Mouse (Mus musculus): ENCODE measurements around the gene Ccdc170. TPM values are rescaled to one million over a fixed set of nuclear protein-coding genes. Genes with fewer than 3 reads are reported as not detected.
A peak's percentile ranks its signal among the peaks of the same experiment; 100 is the strongest.

The Ccdc170 gene
- polyA plus RNA-seq, 1 experiment from 2014 or later, result not detected

DNA sequence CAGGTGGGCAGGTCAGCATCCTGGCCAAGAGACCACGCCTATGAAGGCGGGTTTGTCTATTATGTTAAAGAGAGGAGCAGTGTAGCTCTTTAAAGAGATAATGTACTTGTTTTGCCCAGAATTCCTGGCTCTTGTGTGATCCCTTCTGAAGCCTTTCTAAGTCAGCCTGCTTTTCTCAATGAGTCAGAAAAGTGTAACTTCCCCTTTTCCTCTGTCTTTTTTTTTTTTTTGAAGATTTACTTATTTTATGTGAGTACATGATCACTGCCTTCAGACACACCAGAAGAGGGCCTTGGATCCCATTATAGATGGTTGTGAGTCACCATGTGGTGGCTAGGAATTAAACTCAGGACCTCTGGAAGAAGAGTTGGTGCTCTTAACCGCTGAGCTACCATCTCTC lies 12.9 kb upstream of the Ccdc170 start:
- Histone ChIP-seq H3K27ac (replicated peaks in 1 of 2; ENCODE audit: control insufficient read depth in 1 of 2, insufficient read depth in 1 of 2, low read depth in 2 of 2, low read length in 2 of 2) (no peak overlapping the region), H3K27me3 (ENCODE audit: control insufficient read depth, insufficient read depth, low read length) (no peaks in the 10 kb centered on the region), H3K4me3 (ENCODE audit: control insufficient read depth in 1 of 2, insufficient read depth in 1 of 2, low read depth in 1 of 2, low read length in 2 of 2) (no peak overlapping the region), H3K4me2 (ENCODE audit: low read length) (no peak overlapping the region), H3K36me3 (ENCODE audit: control insufficient read depth, insufficient read depth, low read length) (no peaks in the 10 kb centered on the region), H3K4me1 (ENCODE audit: control insufficient read depth in 2 of 2, insufficient read depth in 2 of 2, low read length in 2 of 2) (peaks cover 0 to 3% of the 10 kb centered on the region in 2 experiments; a peak in 1 of 4 replicates), H3K9ac (ENCODE audit: low read length) (no peak overlapping the region), H3K9me3 (ENCODE audit: control insufficient read depth, low read length) (no peaks in the 10 kb centered on the region)
- 77% methylated on average over 3 of the region's 3 CpGs for WGBS
- ATAC-seq (ENCODE audit: insufficient number of reproducible peaks, insufficient read depth, low FRiP score, low read depth), result no peak

DNA sequence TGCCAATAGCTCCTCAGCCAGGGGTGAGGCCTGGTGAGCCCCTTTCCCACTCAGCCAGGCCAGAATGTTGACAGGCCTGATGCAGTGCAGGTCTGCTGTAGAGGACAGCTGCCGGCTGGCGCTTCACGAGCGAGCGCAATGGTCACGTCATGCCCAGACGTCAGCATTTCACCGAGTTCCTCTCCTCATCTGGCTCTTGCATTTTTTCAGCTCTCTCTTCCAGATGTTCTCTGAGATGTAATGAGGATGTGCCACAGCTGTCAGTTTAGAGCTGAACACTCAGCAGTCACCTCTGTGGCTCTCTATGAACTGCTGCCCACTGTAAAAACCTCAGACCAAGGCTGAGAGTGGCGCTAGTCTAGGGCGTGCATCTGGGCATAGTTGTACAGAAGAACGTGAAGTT lies 8.7 kb upstream of the Ccdc170 start:
- no peaks in the 10 kb centered on the region for H3K36me3 ChIP-seq (ENCODE audit: control insufficient read depth, insufficient read depth, low read length)
- H3K27me3 ChIP-seq (ENCODE audit: control insufficient read depth, insufficient read depth, low read length), result no peaks in the 10 kb centered on the region
- H3K9ac ChIP-seq (ENCODE audit: low read length), result no peak overlapping the region
- no peak overlapping the region for H3K27ac ChIP-seq (replicated peaks in 1 of 2; ENCODE audit: control insufficient read depth in 1 of 2, insufficient read depth in 1 of 2, low read depth in 2 of 2, low read length in 2 of 2)
- 0 out of 2 replicates have a peak, but pooled peaks have one; percentile 47 for ATAC-seq (ENCODE audit: insufficient number of reproducible peaks, insufficient read depth, low FRiP score, low read depth)
- H3K4me3 ChIP-seq (ENCODE audit: control insufficient read depth in 1 of 2, insufficient read depth in 1 of 2, low read depth in 1 of 2, low read length in 2 of 2), result no peak overlapping the region
- WGBS, result 32% methylated on average over 11 of the region's 11 CpGs
- no peaks in the 10 kb centered on the region for H3K9me3 ChIP-seq (ENCODE audit: control insufficient read depth, low read length)
- H3K4me2 ChIP-seq (ENCODE audit: low read length), result peak overlapping the region; percentile 32
- peaks cover 0 to 3% of the 10 kb centered on the region in 2 experiments; a peak in 1 of 4 replicates for H3K4me1 ChIP-seq (ENCODE audit: control insufficient read depth in 2 of 2, insufficient read depth in 2 of 2, low read length in 2 of 2)

DNA sequence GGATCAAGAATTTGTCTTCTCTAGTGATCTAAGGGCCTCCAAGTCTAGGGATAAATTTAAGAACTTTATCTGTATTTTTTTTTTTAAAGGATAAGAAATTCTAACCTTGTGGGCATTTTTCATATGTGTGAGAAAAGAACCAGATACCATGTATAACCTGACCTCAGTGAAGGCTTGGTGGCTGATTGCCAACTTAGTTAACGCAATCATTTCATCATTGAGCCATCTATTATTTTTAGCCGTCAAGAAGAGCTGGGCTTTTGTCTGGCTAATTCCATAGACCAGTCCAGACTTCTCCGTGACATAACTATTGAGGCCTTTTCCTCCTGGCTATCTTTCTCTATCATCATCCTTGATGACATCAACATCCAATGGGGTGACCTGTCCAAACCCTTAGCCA lies 6.9 kb upstream of the Ccdc170 start:
- H3K9me3 ChIP-seq (ENCODE audit: control insufficient read depth, low read length), result no peaks in the 10 kb centered on the region
- H3K4me1 ChIP-seq (ENCODE audit: control insufficient read depth in 2 of 2, insufficient read depth in 2 of 2, low read length in 2 of 2), result peaks cover 0 to 3% of the 10 kb centered on the region in 2 experiments; a peak in 1 of 4 replicates
- ATAC-seq (ENCODE audit: insufficient number of reproducible peaks, insufficient read depth, low FRiP score, low read depth), result no peak
- no peak overlapping the region for H3K27ac ChIP-seq (replicated peaks in 1 of 2; ENCODE audit: control insufficient read depth in 1 of 2, insufficient read depth in 1 of 2, low read depth in 2 of 2, low read length in 2 of 2)
- H3K27me3 ChIP-seq (ENCODE audit: control insufficient read depth, insufficient read depth, low read length), result no peaks in the 10 kb centered on the region
- no peak overlapping the region for H3K4me3 ChIP-seq (ENCODE audit: control insufficient read depth in 1 of 2, insufficient read depth in 1 of 2, low read depth in 1 of 2, low read length in 2 of 2)
- no peaks in the 10 kb centered on the region for H3K36me3 ChIP-seq (ENCODE audit: control insufficient read depth, insufficient read depth, low read length)
- H3K4me2 ChIP-seq (ENCODE audit: low read length), result no peak overlapping the region
- 84% methylated on average over 3 of the region's 3 CpGs for WGBS
- no peak overlapping the region for H3K9ac ChIP-seq (ENCODE audit: low read length)

DNA sequence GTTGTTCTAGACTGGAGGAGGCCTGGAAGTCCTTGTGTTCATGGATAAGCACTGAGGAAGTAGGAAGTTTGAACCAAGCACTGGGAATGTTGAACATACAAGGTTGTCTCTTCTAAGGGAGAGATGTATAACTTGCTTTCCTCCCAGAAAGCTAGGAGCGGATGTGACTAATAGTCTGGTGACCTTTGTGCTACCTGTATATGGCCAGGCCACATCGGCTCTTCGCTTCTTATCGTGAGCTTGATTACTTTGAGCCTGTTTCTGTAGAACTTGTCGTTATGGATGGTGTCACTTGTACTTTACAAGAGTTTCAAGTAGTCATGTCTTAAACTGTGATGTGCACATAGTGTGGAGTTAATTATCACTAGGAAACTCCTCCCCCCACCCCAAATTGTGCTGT lies 5.7 kb upstream of the Ccdc170 start:
- Histone ChIP-seq H3K4me1 (ENCODE audit: control insufficient read depth in 2 of 2, insufficient read depth in 2 of 2, low read length in 2 of 2) (peaks cover 0 to 3% of the 10 kb centered on the region in 2 experiments; a peak in 1 of 4 replicates), H3K27ac (replicated peaks in 1 of 2; ENCODE audit: control insufficient read depth in 1 of 2, insufficient read depth in 1 of 2, low read depth in 2 of 2, low read length in 2 of 2) (no peak overlapping the region), H3K4me2 (ENCODE audit: low read length) (no peak overlapping the region), H3K4me3 (ENCODE audit: control insufficient read depth in 1 of 2, insufficient read depth in 1 of 2, low read depth in 1 of 2, low read length in 2 of 2) (no peak overlapping the region), H3K9ac (ENCODE audit: low read length) (no peak overlapping the region), H3K36me3 (ENCODE audit: control insufficient read depth, insufficient read depth, low read length) (no peaks in the 10 kb centered on the region), H3K9me3 (ENCODE audit: control insufficient read depth, low read length) (no peaks in the 10 kb centered on the region), H3K27me3 (ENCODE audit: control insufficient read depth, insufficient read depth, low read length) (no peaks in the 10 kb centered on the region)
- 61% methylated on average over 5 of the region's 5 CpGs for WGBS
- no peak for ATAC-seq (ENCODE audit: insufficient number of reproducible peaks, insufficient read depth, low FRiP score, low read depth)

DNA sequence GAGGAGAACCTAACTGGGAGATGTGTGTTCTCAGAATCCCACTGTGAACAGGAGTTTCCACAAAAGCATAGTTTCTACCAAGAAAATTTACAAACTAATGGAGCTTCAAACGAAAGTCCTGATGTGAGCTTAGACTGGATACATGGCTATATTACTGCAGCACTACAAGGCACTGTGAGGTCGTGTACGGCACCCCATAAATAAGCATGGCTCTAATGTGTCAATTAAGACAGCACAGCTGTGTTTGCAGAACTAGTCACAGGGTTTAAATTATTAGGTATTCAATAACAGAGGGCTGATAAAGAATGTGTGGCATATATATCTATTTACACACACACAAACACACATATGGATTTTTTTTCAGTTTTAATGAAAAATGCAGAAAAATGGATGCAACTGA lies 1.4 kb upstream of the Ccdc170 start:
- H3K4me2 ChIP-seq (ENCODE audit: low read length), result no peak overlapping the region
- no peaks in the 10 kb centered on the region for H3K9me3 ChIP-seq (ENCODE audit: control insufficient read depth, low read length)
- no peak overlapping the region for H3K9ac ChIP-seq (ENCODE audit: low read length)
- no peaks in the 10 kb centered on the region for H3K4me1 ChIP-seq (ENCODE audit: control insufficient read depth in 2 of 2, insufficient read depth in 2 of 2, low read length in 2 of 2)
- no peaks in the 10 kb centered on the region for H3K36me3 ChIP-seq (ENCODE audit: control insufficient read depth, insufficient read depth, low read length)
- ATAC-seq (ENCODE audit: insufficient number of reproducible peaks, insufficient read depth, low FRiP score, low read depth), result no peak
- H3K27me3 ChIP-seq (ENCODE audit: control insufficient read depth, insufficient read depth, low read length), result no peaks in the 10 kb centered on the region
- H3K27ac ChIP-seq (replicated peaks in 1 of 2; ENCODE audit: control insufficient read depth in 1 of 2, insufficient read depth in 1 of 2, low read depth in 2 of 2, low read length in 2 of 2), result no peak overlapping the region
- 86% methylated on average over 3 of the region's 3 CpGs for WGBS
- H3K4me3 ChIP-seq (ENCODE audit: control insufficient read depth in 1 of 2, insufficient read depth in 1 of 2, low read depth in 1 of 2, low read length in 2 of 2), result no peak overlapping the region

DNA sequence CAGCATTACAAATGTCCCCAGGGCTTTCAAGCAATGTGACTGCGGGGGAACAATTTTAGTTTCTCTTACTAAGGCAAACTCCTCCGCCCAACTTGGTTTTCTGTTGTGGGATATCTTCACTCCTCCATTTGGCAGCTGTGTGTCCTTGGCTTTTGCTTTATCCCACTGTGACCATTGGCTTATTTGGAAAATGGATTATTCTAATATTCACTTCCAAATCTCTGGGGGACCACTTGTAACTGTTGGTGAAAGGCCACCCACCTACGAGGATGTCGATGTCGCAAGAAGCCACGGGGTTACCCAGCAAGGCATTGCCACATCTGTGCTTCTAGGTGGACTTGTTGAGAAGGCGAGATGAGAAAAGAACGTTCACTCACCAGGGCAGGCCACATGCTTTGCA lies 607 bp upstream of the Ccdc170 start:
- 72% methylated on average over 8 of the region's 8 CpGs for WGBS
- Histone ChIP-seq H3K9ac (ENCODE audit: low read length) (no peak overlapping the region), H3K4me1 (ENCODE audit: control insufficient read depth in 2 of 2, insufficient read depth in 2 of 2, low read length in 2 of 2) (no peaks in the 10 kb centered on the region), H3K9me3 (ENCODE audit: control insufficient read depth, low read length) (no peaks in the 10 kb centered on the region), H3K27me3 (ENCODE audit: control insufficient read depth, insufficient read depth, low read length) (no peaks in the 10 kb centered on the region), H3K27ac (replicated peaks in 1 of 2; ENCODE audit: control insufficient read depth in 1 of 2, insufficient read depth in 1 of 2, low read depth in 2 of 2, low read length in 2 of 2) (no peak overlapping the region), H3K4me2 (ENCODE audit: low read length) (no peak overlapping the region), H3K36me3 (ENCODE audit: control insufficient read depth, insufficient read depth, low read length) (no peaks in the 10 kb centered on the region), H3K4me3 (ENCODE audit: control insufficient read depth in 1 of 2, insufficient read depth in 1 of 2, low read depth in 1 of 2, low read length in 2 of 2) (no peak overlapping the region)
- ATAC-seq (ENCODE audit: insufficient number of reproducible peaks, insufficient read depth, low FRiP score, low read depth), result no peak

DNA sequence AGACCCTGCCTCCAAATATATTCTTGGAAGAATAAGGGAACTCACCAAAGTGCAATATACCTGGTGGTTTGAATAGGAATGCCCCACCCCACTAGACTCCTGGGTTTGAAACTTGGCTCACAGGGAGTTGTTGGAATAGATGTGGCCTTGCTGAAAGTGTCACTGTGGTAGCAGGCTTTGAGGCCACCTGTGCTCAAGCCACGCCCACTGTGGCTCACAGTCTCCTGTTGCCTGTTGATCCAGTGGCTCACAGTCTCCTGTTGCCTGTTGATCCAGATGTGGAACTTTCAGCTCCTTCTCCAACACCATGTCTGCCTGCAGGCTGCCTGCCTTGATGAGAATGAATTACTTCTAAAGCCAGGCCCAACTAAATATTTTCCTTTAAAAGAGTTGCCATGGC lies 1.5 kb downstream of the Ccdc170 start:
- WGBS, result 76% methylated on average over 1 of the region's 1 CpGs
- Histone ChIP-seq H3K4me3 (ENCODE audit: control insufficient read depth in 1 of 2, insufficient read depth in 1 of 2, low read depth in 1 of 2, low read length in 2 of 2) (no peak overlapping the region), H3K27me3 (ENCODE audit: control insufficient read depth, insufficient read depth, low read length) (no peaks in the 10 kb centered on the region), H3K4me2 (ENCODE audit: low read length) (no peak overlapping the region), H3K36me3 (ENCODE audit: control insufficient read depth, insufficient read depth, low read length) (no peaks in the 10 kb centered on the region), H3K9ac (ENCODE audit: low read length) (no peak overlapping the region), H3K27ac (replicated peaks in 1 of 2; ENCODE audit: control insufficient read depth in 1 of 2, insufficient read depth in 1 of 2, low read depth in 2 of 2, low read length in 2 of 2) (no peak overlapping the region), H3K9me3 (ENCODE audit: control insufficient read depth, low read length) (no peaks in the 10 kb centered on the region), H3K4me1 (ENCODE audit: control insufficient read depth in 2 of 2, insufficient read depth in 2 of 2, low read length in 2 of 2) (no peaks in the 10 kb centered on the region)
- ATAC-seq (ENCODE audit: insufficient number of reproducible peaks, insufficient read depth, low FRiP score, low read depth), result no peak

DNA sequence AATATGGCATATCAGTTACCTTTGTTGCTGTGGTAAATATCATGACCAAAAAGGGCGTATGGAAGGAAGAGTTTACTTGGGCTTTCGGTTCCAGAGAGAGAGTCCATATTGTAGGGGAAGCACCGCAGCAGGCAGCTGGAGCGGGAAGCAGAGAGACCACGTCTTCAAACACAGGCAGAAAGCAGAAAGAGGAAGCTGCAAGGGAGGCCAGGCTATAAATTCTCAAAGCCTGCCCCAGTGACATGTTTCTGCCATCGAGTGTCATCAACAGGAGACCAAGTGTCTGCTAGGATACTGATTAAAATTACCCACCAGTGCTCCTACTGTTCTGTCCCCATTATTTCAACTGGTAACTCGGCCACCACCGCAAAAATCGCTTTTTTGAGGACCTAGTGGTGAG lies 2.7 kb downstream of the Ccdc170 start:
- no peaks in the 10 kb centered on the region for H3K36me3 ChIP-seq (ENCODE audit: control insufficient read depth, insufficient read depth, low read length)

More for the DNA sequence above, 2.7 kb downstream of the Ccdc170 start:
- no peak overlapping the region for H3K4me2 ChIP-seq (ENCODE audit: low read length)
- H3K27ac ChIP-seq (replicated peaks in 1 of 2; ENCODE audit: control insufficient read depth in 1 of 2, insufficient read depth in 1 of 2, low read depth in 2 of 2, low read length in 2 of 2), result no peak overlapping the region
- no peaks in the 10 kb centered on the region for H3K9me3 ChIP-seq (ENCODE audit: control insufficient read depth, low read length)
- H3K27me3 ChIP-seq (ENCODE audit: control insufficient read depth, insufficient read depth, low read length), result no peaks in the 10 kb centered on the region
- no peak for ATAC-seq (ENCODE audit: insufficient number of reproducible peaks, insufficient read depth, low FRiP score, low read depth)
- H3K4me3 ChIP-seq (ENCODE audit: control insufficient read depth in 1 of 2, insufficient read depth in 1 of 2, low read depth in 1 of 2, low read length in 2 of 2), result no peak overlapping the region
- WGBS, result 82% methylated on average over 9 of the region's 9 CpGs
- H3K9ac ChIP-seq (ENCODE audit: low read length), result no peak overlapping the region
- no peaks in the 10 kb centered on the region for H3K4me1 ChIP-seq (ENCODE audit: control insufficient read depth in 2 of 2, insufficient read depth in 2 of 2, low read length in 2 of 2)

Measured in heart, embryonic 14.5 days (tissue).